Mouse (Mus musculus): ENCODE results near the gene Tex46. TPM values are rescaled to one million over a fixed set of nuclear protein-coding genes. Genes with fewer than 3 reads are reported as not detected.

Gene Tex46
- polyA plus RNA-seq, 1 experiment = not detected

DNA sequence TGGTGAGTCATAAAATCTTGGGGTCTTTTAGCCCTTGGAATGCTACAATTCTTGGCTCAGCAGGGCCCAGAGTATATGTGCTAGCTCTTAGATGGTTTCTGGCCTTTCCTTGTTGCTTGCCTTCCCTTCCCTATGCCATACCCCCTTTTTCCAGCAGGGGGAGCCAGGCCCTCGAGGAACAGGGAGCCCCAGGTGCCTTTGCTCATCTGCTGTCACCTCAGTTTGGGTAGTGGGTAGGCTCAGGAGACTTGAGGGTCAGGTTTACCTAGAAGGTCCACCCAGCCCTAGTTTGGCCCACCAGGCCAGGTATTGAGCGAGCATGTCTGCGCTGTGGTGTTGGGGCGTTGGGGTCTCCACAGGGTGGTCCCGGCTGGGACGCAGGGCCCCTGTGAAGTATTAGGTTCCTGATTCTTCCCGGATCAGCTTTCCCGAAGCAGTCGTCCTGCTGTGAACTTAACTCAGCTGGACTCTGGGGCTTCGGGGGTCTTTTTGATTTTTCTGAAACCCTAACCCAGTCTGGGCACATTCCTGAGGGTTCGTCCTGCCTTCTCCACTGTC, 38.8 kb downstream of the Tex46 start:
- peaks cover 18% of the 10 kb centered on the region for H3K9me3 ChIP-seq
- H3K27me3 ChIP-seq (replicated peaks) = peaks cover 31% of the 10 kb centered on the region
- no peaks in the 10 kb centered on the region for H3K36me3 ChIP-seq (replicated peaks; ENCODE audit: low read length)
- peaks cover 45% of the 10 kb centered on the region for H3K4me1 ChIP-seq
- no peak overlapping the region for H3K4me3 ChIP-seq (replicated peaks)
- TF ChIP-seq GATA1 (IDR thresholded peaks at IDR 0.05; ENCODE audit: borderline replicate concordance, low read length) = no peak
- TF ChIP-seq FLI1 (IDR thresholded peaks at IDR 0.05; ENCODE audit: low read length) = no peak

DNA sequence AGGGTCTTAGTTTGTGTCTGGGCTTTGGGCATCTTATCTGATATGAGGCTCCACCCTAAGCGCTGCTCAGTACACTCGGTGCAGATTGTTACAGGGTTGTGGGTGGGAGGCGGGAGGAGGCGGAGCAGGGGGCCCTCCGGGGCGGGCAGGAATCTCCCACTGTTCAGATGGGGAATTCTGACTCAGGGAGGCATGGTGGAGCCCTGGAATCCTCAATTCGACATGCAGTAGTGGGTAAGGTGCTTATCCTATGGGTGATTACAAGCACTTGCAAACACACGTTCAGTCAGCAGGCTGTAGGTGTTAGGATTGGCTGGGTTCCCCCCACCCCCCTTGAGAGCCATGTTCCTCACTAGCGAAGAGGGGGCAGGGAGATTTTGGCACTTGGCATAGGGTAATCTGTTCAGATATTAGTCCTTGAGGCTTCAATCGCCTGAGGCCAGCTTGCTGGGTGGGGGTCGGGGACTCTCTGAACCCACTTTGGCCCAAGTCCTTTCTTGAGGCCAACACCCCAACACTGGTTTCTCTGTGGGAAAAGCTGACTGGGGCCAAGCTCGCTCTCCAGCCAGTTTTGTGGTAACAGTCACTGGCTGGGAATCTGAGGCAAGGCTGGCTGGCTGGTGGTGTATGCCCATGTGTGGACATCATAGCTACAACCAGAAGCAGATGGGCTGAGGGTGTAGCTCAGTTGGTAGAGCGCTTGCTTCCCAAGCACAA, 39.4 kb downstream of the Tex46 start:
- Histone ChIP-seq H3K4me1 (peaks cover 51% of the 10 kb centered on the region), H3K4me3 (replicated peaks) (no peak overlapping the region), H3K27me3 (replicated peaks) (peaks cover 27% of the 10 kb centered on the region), H3K9me3 (peaks cover 12% of the 10 kb centered on the region), H3K36me3 (replicated peaks; ENCODE audit: low read length) (no peaks in the 10 kb centered on the region)
- TF ChIP-seq FLI1 (IDR thresholded peaks at IDR 0.05; ENCODE audit: low read length) = no peak
- TF ChIP-seq GATA1 (IDR thresholded peaks at IDR 0.05; ENCODE audit: borderline replicate concordance, low read length) = no peak

DNA sequence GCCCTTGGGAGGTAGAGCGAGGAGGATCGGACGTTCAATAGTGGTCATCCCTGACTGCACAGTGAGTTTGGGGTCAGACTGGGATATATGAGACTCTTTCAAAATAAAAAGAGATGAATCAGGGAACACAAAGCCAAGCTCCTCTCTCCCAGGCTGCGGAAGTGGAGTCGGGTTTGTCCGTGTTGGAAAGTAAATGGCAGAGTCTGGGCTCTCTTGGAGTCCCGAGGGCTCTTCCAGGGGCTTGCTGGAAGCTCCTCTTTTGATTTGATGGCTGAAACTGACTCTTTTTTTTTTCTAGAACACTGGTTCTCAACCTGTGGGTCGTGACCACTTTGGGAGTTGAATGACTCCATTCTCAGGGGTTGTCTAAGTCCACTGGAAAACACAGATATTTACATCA, 40.0 kb downstream of the Tex46 start:
- Histone ChIP-seq H3K4me1 (peaks cover 58% of the 10 kb centered on the region), H3K4me3 (replicated peaks) (no peak overlapping the region), H3K36me3 (replicated peaks; ENCODE audit: low read length) (no peaks in the 10 kb centered on the region), H3K27me3 (replicated peaks) (peaks cover 26% of the 10 kb centered on the region), H3K9me3 (peaks cover 12% of the 10 kb centered on the region)
- TF ChIP-seq GATA1 (IDR thresholded peaks at IDR 0.05; ENCODE audit: borderline replicate concordance, low read length) (no peak), FLI1 (IDR thresholded peaks at IDR 0.05; ENCODE audit: low read length) (no peak)

DNA sequence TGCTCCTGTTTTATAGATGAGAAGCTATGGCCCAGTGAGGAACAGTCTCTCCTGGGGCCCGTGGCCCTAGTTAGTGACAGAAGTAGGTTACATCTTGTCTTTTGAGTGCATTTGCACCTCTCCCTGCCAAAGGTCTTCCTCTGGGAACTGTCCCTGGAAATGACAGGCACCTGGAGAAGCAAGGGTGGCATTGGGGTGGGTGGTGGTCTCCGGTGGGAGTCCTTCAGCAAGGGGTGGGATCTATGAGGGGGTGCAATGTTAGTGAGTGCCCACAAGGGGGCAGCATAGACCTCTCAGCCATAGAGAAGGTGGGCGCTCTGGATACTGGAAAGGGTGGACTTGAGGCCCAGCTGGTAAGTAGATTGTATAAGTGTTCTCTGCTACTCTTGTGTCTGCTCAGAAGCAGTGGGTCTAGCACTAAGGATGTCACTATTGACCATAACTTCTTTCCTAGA, 41.1 kb downstream of the Tex46 start:
- H3K9me3 ChIP-seq = peaks cover 9% of the 10 kb centered on the region
- TF ChIP-seq GATA1 (IDR thresholded peaks at IDR 0.05; ENCODE audit: borderline replicate concordance, low read length) = no peak
- no peak for TF ChIP-seq FLI1 (IDR thresholded peaks at IDR 0.05; ENCODE audit: low read length)
- H3K4me1 ChIP-seq = peaks cover 69% of the 10 kb centered on the region
- H3K4me3 ChIP-seq (replicated peaks) = peak overlapping the region; percentile 53
- H3K27me3 ChIP-seq (replicated peaks) = peaks cover 17% of the 10 kb centered on the region
- no peaks in the 10 kb centered on the region for H3K36me3 ChIP-seq (replicated peaks; ENCODE audit: low read length)

DNA sequence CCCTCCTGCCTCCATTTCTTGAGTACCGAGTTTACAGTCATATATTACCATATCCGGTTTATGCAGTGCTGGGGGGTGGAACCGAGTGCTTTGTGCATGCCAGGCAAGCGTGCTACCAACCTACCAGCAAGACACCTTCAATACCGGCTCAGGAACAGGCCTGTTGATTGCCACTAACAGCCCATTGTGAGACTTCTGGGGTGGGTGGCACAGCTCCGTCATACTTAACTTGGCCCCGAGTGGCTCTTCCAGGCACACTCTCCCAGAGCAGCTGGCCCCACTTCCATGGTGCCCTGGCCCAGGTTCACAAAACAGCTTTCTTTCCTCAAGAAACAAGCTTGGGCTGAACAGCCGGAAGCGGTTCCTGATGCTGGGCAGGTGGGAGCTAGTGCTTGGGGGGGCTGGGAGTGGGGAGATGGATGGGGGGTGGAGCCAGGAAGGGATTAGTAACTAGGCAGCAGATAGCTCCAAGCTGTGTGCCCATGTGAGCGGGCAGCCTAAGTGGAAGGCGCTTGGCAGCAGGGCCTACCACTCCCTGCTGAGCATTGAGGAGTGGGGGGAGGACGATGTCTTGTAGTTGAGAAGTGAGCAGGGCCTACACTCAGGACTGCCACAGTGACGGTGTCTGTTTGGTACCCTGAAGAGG, 41.8 kb downstream of the Tex46 start:
- Histone ChIP-seq H3K4me3 (replicated peaks) (peak overlapping the region; percentile 92), H3K9me3 (peaks cover 3% of the 10 kb centered on the region), H3K27me3 (replicated peaks) (peaks cover 11% of the 10 kb centered on the region), H3K36me3 (replicated peaks; ENCODE audit: low read length) (no peaks in the 10 kb centered on the region), H3K4me1 (peaks cover 75% of the 10 kb centered on the region)
- TF ChIP-seq GATA1 (IDR thresholded peaks at IDR 0.05; ENCODE audit: borderline replicate concordance, low read length) (no peak), FLI1 (IDR thresholded peaks at IDR 0.05; ENCODE audit: low read length) (no peak)

DNA sequence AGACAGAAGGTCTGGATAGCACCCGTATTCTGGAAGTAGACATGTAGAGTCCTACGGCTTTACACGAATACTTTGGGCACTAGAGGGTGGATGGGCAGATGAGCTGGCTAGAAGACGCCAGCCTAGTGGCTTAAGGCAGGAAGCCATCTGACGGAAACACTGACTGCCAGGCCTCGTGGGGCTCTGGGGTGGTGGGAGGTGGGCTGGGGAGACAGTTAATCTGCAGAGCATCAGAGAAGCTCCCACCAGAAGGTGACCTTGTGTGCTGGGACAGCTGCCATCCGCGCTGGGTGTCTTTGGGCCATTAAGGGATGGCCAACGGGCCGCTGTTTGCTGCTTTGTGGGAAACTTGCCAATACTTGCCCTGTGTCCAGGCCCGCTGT, 42.3 kb downstream of the Tex46 start:
- peaks cover 80% of the 10 kb centered on the region for H3K4me1 ChIP-seq
- TF ChIP-seq FLI1 (IDR thresholded peaks at IDR 0.05; ENCODE audit: low read length) (no peak), GATA1 (IDR thresholded peaks at IDR 0.05; ENCODE audit: borderline replicate concordance, low read length) (no peak)
- H3K4me3 ChIP-seq (replicated peaks) = peak overlapping the region; percentile 92
- H3K27me3 ChIP-seq (replicated peaks) = peaks cover 9% of the 10 kb centered on the region
- H3K36me3 ChIP-seq (replicated peaks; ENCODE audit: low read length) = no peaks in the 10 kb centered on the region
- H3K9me3 ChIP-seq = no peaks in the 10 kb centered on the region

DNA sequence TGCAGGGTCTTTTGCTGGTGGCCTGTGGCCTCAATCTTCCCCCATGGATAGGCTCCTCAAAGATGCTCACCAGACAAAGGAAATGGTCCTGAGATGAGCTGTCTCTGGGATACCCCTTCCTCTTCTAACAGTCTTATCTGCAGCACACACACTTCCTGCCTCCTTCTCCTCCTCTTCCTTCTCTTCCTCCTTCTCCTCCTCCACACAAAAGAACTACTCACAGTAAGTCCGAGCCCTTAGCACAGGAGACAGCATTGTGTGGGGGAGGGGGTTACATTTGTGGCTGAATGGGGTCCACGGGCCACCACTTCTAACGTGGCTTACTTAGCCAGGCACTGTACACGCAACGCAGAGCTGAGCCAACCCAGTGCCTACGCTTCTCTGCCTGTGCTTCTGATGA, 42.8 kb downstream of the Tex46 start:
- TF ChIP-seq GATA1 (IDR thresholded peaks at IDR 0.05; ENCODE audit: borderline replicate concordance, low read length) = peak; percentile 85; the same call in 2 of the 3 replicates
- TF ChIP-seq FLI1 (IDR thresholded peaks at IDR 0.05; ENCODE audit: low read length) = peak; percentile 79; the same call in 1 of the 2 replicates
- H3K27me3 ChIP-seq (replicated peaks) = peaks cover 5% of the 10 kb centered on the region
- peaks cover 2% of the 10 kb centered on the region for H3K36me3 ChIP-seq (replicated peaks; ENCODE audit: low read length)
- H3K4me3 ChIP-seq (replicated peaks) = peak overlapping the region; percentile 92
- peaks cover 85% of the 10 kb centered on the region for H3K4me1 ChIP-seq
- H3K9me3 ChIP-seq = no peaks in the 10 kb centered on the region

DNA sequence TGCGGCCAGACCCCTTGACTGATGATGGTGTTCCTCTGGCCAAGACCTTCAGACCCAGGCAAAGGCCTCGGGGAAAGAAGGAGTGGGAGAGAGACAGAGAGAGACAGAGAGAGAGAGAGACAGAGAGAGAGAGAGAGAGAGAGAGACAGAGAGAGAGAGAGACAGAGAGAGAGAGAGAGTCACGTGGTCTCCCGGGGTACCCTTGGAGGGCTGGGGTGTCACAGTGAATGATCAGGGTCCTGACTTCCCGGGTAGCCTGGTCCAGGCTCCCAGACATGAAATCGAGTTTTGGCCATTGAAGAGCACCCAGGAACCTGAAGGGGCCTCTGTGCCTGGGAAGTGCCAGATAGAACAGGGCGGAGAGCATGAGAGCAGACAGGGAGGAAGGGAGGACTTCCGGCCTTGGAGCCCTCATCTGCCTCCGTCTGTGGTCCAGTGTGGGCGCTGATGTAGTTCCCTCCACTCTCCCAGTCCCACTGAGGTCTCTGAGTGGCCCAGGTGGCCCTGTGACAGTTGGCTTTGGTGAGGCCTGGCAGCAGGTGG, 43.5 kb downstream of the Tex46 start:
- TF ChIP-seq GATA1 (IDR thresholded peaks at IDR 0.05; ENCODE audit: borderline replicate concordance, low read length) (no peak), FLI1 (IDR thresholded peaks at IDR 0.05; ENCODE audit: low read length) (peak; percentile 62; the same call in 1 of the 2 replicates)
- Histone ChIP-seq H3K4me1 (peaks cover 93% of the 10 kb centered on the region), H3K4me3 (replicated peaks) (peak overlapping the region; percentile 92), H3K9me3 (no peaks in the 10 kb centered on the region), H3K36me3 (replicated peaks; ENCODE audit: low read length) (peaks cover 8% of the 10 kb centered on the region), H3K27me3 (replicated peaks) (peaks cover 2% of the 10 kb centered on the region)

DNA sequence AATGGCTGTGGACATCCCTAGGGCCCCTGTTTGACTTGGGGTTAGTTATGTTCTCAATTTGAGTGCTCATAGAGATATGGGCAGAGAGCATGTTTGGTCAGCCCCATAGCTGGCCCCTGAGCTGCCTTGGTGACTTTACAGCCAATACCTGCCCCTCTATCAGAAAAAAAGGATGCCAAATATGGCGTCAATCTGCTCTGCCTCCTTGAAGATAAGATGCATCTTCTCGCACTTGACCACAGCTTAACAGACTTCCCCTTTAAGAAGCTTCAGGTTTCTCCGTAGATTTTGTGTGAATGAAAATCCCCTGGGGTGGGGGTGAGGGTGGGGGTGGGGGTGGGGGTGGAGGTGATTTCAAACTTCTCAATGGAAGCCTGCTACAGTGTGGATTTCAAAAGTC, 47.7 kb downstream of the Tex46 start:
- H3K27me3 ChIP-seq (replicated peaks) = no peaks in the 10 kb centered on the region
- peaks cover 16% of the 10 kb centered on the region for H3K36me3 ChIP-seq (replicated peaks; ENCODE audit: low read length)
- H3K4me3 ChIP-seq (replicated peaks) = no peak overlapping the region
- TF ChIP-seq GATA1 (IDR thresholded peaks at IDR 0.05; ENCODE audit: borderline replicate concordance, low read length) = no peak
- no peak for TF ChIP-seq FLI1 (IDR thresholded peaks at IDR 0.05; ENCODE audit: low read length)
- H3K4me1 ChIP-seq = peaks cover 83% of the 10 kb centered on the region
- no peaks in the 10 kb centered on the region for H3K9me3 ChIP-seq

Other genes with a start within 250 kb of the Tex46 start
- gene Htr1d, start 186.9 kb upstream of the Tex46 start, polyA plus RNA-seq (2012; ENCODE audit: insufficient read depth, low replicate concordance) = not detected in 2 replicates
- gene 6030445D17Rik, start 148.2 kb upstream of the Tex46 start, polyA plus RNA-seq (2012; ENCODE audit: insufficient read depth, low replicate concordance) = not detected in 2 replicates
- 0.11 and 0.22 TPM in 2 replicates for gene Luzp1, start 140.7 kb upstream of the Tex46 start, polyA plus RNA-seq (2012; ENCODE audit: insufficient read depth, low replicate concordance)
- 7.1 and 8.2 TPM in 2 replicates for gene Kdm1a, start 7.7 kb upstream of the Tex46 start, polyA plus RNA-seq (2012; ENCODE audit: insufficient read depth, low replicate concordance)
- 0.04 TPM in 1 of 2 replicates, not detected in the other for gene Lactbl1, start 12.2 kb downstream of the Tex46 start, polyA plus RNA-seq (2012; ENCODE audit: insufficient read depth, low replicate concordance)
- 0.20 TPM in 1 of 2 replicates, not detected in the other for gene Ephb2, start 225.6 kb downstream of the Tex46 start, polyA plus RNA-seq (2012; ENCODE audit: insufficient read depth, low replicate concordance)

Data from megakaryocyte, embryonic 14.5 days (primary cell).